Mouse (Mus musculus) intestine, postnatal 0 days (tissue): ENCODE measurements around the gene Gba. TPM values are rescaled to one million over a fixed set of nuclear protein-coding genes. Genes with fewer than 3 reads are reported as not detected.
A peak's percentile ranks its signal among the peaks of the same experiment; 100 is the strongest.

ENCODE experiments used
- ATAC-seq: fragments of 200-750 bp; cut with Nextera tagmentation; 2 replicates; pipeline ENCODE4 v1.8.0; 2017; ENCODE audit warnings: mild to moderate bottlenecking, moderate TSS enrichment, moderate library complexity
- H3K27ac ChIP-seq: fragments of 300-500 bp; sonication (generic); 2 replicates; pipeline ENCODE4 v1.5.1; 2014; ENCODE audit warnings: mild to moderate bottlenecking, low read depth, low read length, moderate library complexity
- H3K27me3 ChIP-seq: fragments of 300-500 bp; sonication (generic); replicated peaks from 2 replicates; pipeline ENCODE4 v1.6.1; 2014; ENCODE audit warnings: low read length, mixed read lengths; ENCODE audit not compliant: control insufficient read depth, insufficient read depth
- H3K36me3 ChIP-seq: fragments of 300-500 bp; sonication (generic); 2 replicates; pipeline ENCODE4 v1.6.1; 2014; ENCODE audit warnings: mild to moderate bottlenecking, moderate library complexity; ENCODE audit not compliant: control insufficient read depth, insufficient read depth
- H3K4me1 ChIP-seq: fragments of 300-500 bp; sonication (generic); replicated peaks from 2 replicates; pipeline ENCODE4 v1.6.1; 2014; ENCODE audit warnings: antibody characterized with exemption, low read length, mixed read lengths; ENCODE audit not compliant: control insufficient read depth, insufficient read depth
- H3K4me2 ChIP-seq: fragments of 300-500 bp; sonication (generic); replicated peaks from 2 replicates; pipeline ENCODE4 v1.6.1; 2014; ENCODE audit warnings: low read depth, mild to moderate bottlenecking, moderate library complexity
- H3K4me3 ChIP-seq: fragments of 300-500 bp; sonication (generic); 2 replicates; pipeline ENCODE4 v1.5.1; 2014; ENCODE audit warnings: low read depth, low read length
- H3K9ac ChIP-seq: fragments of 300-500 bp; sonication (generic); 2 replicates; pipeline ENCODE4 v1.6.1; 2014; ENCODE audit warnings: mild to moderate bottlenecking, low read depth, low read length
- H3K9me3 ChIP-seq: fragments of 300-500 bp; sonication (generic); 2 replicates; pipeline ENCODE4 v1.6.1; 2016; ENCODE audit warnings: mixed run types; ENCODE audit not compliant: control insufficient read depth
- CTCF ChIP-seq: sonication (generic); IDR thresholded peaks from 2 replicates; pipeline ENCODE4 v1.5.1; 2016; ENCODE audit warnings: low read depth, mild to moderate bottlenecking, control low read depth, antibody characterized with exemption, moderate library complexity
- WGBS: fragments of 180-500 bp; shearing (Covaris S2); extraction: QIAGEN DNeasy Blood & Tissue Kit; methylation state at CpG from one replicate; pipeline ENCODE4 v1.1.7; 2014; 5-methylcytosine and 5-hydroxymethylcytosine counted together
- polyA plus RNA-seq: library from polyadenylated mRNA; unstranded; fragments of >200 nt; fragmentation: Nextera tagmentation; extraction: Ambion mirVana; gene quantifications from 2 replicates; pipeline ENCODE4 v1.2.1, GENCODE M21; 2015

The Gba gene
- polyA plus RNA-seq, 1 experiment from 2014 or later, result 140 TPM

- Histone ChIP-seq H3K4me1 (no peaks in the 10 kb centered on the region), H3K27me3 (no peaks in the 10 kb centered on the region), H3K4me3 (no peak overlapping the region), H3K9me3 (no peaks in the 10 kb centered on the region), H3K9ac (no peak overlapping the region), H3K36me3 (no peaks in the 10 kb centered on the region), H3K27ac (no peak overlapping the region), H3K4me2 (no peak overlapping the region)
- 89% methylated on average over 18 of the region's 18 CpGs for WGBS
- no peak for ATAC-seq
- no peak for TF ChIP-seq CTCF
Measured at GRCm38 (mm10) chr3:89187690-89188477, 14.8 kb upstream of the Gba start.

DNA sequence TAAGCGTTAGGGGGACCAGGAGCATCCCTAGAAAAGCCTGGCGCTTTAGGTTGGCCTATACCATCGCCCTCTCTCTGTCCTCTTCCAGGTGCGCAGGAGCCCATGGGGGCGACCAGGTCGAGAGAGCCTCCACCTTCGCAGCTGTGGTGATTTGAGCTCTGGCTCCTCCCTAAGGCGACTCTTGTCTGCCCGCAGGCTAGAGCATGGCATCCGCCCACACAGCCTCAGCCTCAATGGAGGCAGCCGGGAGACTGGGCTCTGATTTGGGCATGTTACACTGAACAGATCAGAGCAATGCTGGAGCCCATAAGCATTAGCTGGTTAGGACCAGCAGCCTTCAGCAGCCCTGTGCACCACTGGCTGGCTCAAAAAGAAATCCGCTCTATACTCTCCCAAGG lies 14.3 kb upstream of the Gba start:
- Histone ChIP-seq H3K9ac (no peak overlapping the region), H3K4me2 (no peak overlapping the region), H3K36me3 (no peaks in the 10 kb centered on the region), H3K27me3 (no peaks in the 10 kb centered on the region), H3K27ac (no peak overlapping the region), H3K4me3 (no peak overlapping the region), H3K9me3 (no peaks in the 10 kb centered on the region), H3K4me1 (no peaks in the 10 kb centered on the region)
- WGBS, result 85% methylated on average over 12 of the region's 12 CpGs
- no peak for ATAC-seq
- no peak for TF ChIP-seq CTCF

GRCm38 (mm10) chr3:89190436-89190835 lies 12.3 kb upstream of the Gba start:
- Histone ChIP-seq H3K9ac (no peak overlapping the region), H3K9me3 (no peaks in the 10 kb centered on the region), H3K27me3 (no peaks in the 10 kb centered on the region), H3K27ac (no peak overlapping the region), H3K4me2 (no peak overlapping the region), H3K36me3 (no peaks in the 10 kb centered on the region), H3K4me3 (no peak overlapping the region), H3K4me1 (no peaks in the 10 kb centered on the region)
- no peak for TF ChIP-seq CTCF
- no peak for ATAC-seq
- 81% methylated on average over 8 of the region's 8 CpGs for whole genome bisulfite sequencing

GRCm38 (mm10) chr3:89193351-89193750 lies 9.4 kb upstream of the Gba start:
- no peak overlapping the region for H3K4me3 ChIP-seq
- WGBS, result 68% methylated on average over 1 of the region's 1 CpGs
- no peaks in the 10 kb centered on the region for H3K36me3 ChIP-seq
- ATAC-seq, result no peak
- TF ChIP-seq CTCF, result peak; percentile 41; the same call in 1 of the 2 replicates
- no peaks in the 10 kb centered on the region for H3K9me3 ChIP-seq
- no peaks in the 10 kb centered on the region for H3K27me3 ChIP-seq
- H3K27ac ChIP-seq, result no peak overlapping the region
- H3K9ac ChIP-seq, result no peak overlapping the region
- H3K4me1 ChIP-seq, result no peaks in the 10 kb centered on the region; the same call in 1 of the 2 replicates
- H3K4me2 ChIP-seq, result no peak overlapping the region

DNA sequence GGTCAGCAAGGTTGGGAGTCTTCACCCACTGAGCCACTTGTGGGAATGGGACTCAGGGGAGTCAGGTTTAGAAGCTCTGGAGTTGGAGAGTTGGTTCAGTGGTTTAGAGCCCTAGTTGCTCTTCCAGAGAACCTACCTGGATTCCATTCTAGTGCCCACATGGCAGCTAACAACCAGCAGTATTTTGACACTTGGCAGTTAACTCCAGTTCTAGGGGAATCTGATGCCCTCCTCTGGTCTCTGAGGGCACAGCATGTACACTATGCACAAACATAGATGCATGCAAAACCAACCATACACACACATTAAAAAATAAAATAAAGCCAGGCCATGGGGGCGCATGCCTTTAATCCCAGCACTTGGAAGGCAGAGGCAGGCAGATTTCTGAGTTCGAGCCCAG lies 8.9 kb upstream of the Gba start:
- no peak overlapping the region for H3K4me3 ChIP-seq
- ATAC-seq, result no peak
- no peak overlapping the region for H3K9ac ChIP-seq
- no peak overlapping the region for H3K4me2 ChIP-seq
- H3K36me3 ChIP-seq, result no peaks in the 10 kb centered on the region
- no peaks in the 10 kb centered on the region; the same call in 1 of the 2 replicates for H3K4me1 ChIP-seq
- no peaks in the 10 kb centered on the region for H3K27me3 ChIP-seq
- no peaks in the 10 kb centered on the region for H3K9me3 ChIP-seq
- no peak overlapping the region for H3K27ac ChIP-seq
- peak; percentile 69 for TF ChIP-seq CTCF
- WGBS, result 96% methylated on average over 2 of the region's 2 CpGs

DNA sequence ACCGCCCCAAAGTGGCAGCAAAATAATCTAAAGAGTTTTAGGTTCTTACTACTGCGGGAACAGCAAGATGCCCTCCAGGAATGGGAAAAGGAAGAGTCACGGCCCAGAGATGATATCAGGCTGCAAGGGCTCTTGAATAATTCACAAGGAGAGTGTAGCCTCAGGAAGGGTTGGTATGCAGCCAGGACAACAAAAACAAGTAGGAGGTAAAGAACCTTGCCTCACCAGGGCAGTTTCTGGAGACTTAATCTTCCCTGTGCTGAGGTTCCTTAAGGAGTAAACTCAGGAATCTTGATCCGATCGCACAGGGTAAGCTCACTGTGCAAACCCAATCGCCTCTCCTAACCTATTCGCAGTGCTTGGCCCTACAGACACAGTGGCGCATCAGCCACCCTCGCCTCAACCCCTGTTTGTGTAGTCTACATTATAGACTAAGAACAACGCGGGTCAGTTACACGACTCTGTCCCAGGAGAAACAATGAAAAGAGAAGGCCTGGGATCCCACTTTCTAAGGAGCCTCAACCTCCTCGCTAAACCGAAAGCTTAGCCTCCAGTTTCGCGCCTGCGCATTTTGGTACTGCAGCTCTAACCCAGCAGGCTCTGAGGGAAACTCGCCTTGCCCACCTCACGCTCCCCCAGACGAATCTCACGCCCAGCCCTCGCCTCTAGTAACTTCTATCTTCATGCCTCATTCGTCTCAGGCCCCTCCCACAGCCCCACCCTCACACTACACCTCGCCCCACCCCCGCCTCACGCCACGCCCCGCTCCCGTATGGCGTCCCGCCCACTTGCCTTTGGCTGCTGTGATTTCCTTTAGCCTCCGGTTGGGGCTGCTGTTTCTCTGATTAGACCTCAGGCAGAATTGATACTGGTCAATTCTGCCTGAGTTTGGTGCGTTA lies 6.5 kb upstream of the Gba start:
- Histone ChIP-seq H3K27ac (peak overlapping the region; percentile 70), H3K36me3 (no peaks in the 10 kb centered on the region), H3K9ac (peak overlapping the region; percentile 50), H3K4me1 (no peaks in the 10 kb centered on the region; the same call in 1 of the 2 replicates), H3K4me2 (peak overlapping the region; percentile 64), H3K27me3 (no peaks in the 10 kb centered on the region), H3K4me3 (peak overlapping the region; percentile 43), H3K9me3 (no peaks in the 10 kb centered on the region)
- WGBS, result 7% methylated on average over 33 of the region's 33 CpGs
- peak; percentile 77 for TF ChIP-seq CTCF
- peak; percentile 90 for ATAC-seq
